9 mouse cellular contexts compared by ENCODE assay signal in the genomic region with DNA sequence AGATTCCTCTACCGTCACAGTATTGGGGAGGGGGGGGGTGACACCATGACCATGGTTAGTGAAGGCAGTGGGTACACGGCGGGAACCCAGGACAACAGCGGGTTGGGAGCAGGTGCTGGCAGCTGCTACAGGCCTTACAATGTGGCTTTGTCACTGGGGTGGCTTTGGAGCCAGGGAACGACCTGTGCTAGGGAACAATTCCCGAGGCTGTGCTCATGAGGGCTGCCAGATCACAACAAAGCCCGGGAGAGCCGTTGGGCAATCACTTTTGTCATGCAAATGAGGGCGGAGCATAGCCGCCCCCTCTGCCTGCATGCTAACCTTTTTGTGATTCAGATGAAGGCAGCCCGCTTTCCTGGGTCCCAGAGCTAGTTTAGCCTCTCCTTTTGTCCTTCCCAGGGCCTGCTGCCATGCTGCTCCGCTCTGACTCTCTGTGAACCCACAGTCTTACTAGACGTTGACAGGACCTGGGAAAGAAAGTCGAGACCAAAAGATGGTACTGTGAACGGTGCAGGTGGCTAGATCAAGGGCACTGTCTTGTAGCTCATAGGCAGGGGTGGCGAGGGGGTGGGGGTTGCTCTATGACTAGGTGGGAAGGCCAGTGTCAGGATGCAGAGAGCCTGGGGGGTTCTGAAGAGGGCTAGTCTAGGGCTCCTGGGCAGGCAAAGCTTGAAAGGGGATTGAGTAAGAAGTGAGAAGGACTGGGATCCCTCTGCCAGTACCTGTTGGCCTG. TPM values are rescaled to one million over a fixed set of nuclear protein-coding genes. Genes with fewer than 3 reads are reported as not detected.
DNase-seq lines count a peak whose midpoint lies in the region; ATAC-seq lines count a peak whose summit lies in the region.
"Had no signal": no experiment of that assay in that cellular context is flagged by ENCODE, and none has a peak within 500 bp of the region (broad histone marks: within the 10 kb centered on the region; RNA-seq: fewer than 3 reads in every experiment).

No protein-coding gene starts in this region.

- H3K9ac ChIP-seq in liver, embryonic 11.5 days (ENCODE audit: low read depth, low read length) = no peak overlapping the region
- H3K9ac ChIP-seq in embryonic facial prominence, embryonic 13.5 days = no peak overlapping the region

- H3K36me3 ChIP-seq in liver, embryonic 11.5 days (ENCODE audit: control insufficient read depth, insufficient read depth, low read length) = no peaks in the 10 kb centered on the region
- no peaks in the 10 kb centered on the region for H3K36me3 ChIP-seq in embryonic facial prominence, embryonic 13.5 days

- no peak overlapping the region for H3K4me3 ChIP-seq in liver, embryonic 11.5 days (ENCODE audit: low read depth, low read length)
- H3K4me3 ChIP-seq in embryonic facial prominence, embryonic 13.5 days = no peak overlapping the region

- H3K27me3 ChIP-seq in liver, embryonic 11.5 days (replicated peaks; ENCODE audit: control insufficient read depth, insufficient read depth, low read length) = no peaks in the 10 kb centered on the region; the same call in 1 of the 2 replicates
- no peaks in the 10 kb centered on the region for H3K27me3 ChIP-seq in embryonic facial prominence, embryonic 13.5 days

- peaks cover 23% of the 10 kb centered on the region for H3K4me1 ChIP-seq in liver, embryonic 11.5 days (replicated peaks; ENCODE audit: control insufficient read depth, insufficient read depth, low read length)
- H3K4me1 ChIP-seq in embryonic facial prominence, embryonic 13.5 days = 0 out of 2 replicates have a peak, but pooled peaks cover 5% of the 10 kb centered on the region

- no peak for ATAC-seq in liver, embryonic 11.5 days (replicated peaks; ENCODE audit: low FRiP score)
- ATAC-seq in embryonic facial prominence, embryonic 13.5 days (ENCODE audit: insufficient number of reproducible peaks, insufficient read depth, low FRiP score, low TSS enrichment, low read depth) = 0 out of 2 replicates have a peak, but pooled peaks have one; percentile 32
- ATAC-seq in megakaryocyte-erythroid progenitor cell, adult 5-6 weeks (replicated peaks; ENCODE audit: low FRiP score, low TSS enrichment, poor library complexity, severe bottlenecking) = no peak

- 41% methylated on average over 16 of the region's 16 CpGs for WGBS in liver, embryonic 11.5 days
- 18% methylated on average over 16 of the region's 16 CpGs for WGBS in embryonic facial prominence, embryonic 13.5 days

- no peaks in the 10 kb centered on the region for H3K9me3 ChIP-seq in liver, embryonic 11.5 days (ENCODE audit: control insufficient read depth, low read length)
- H3K9me3 ChIP-seq in embryonic facial prominence, embryonic 13.5 days = no peaks in the 10 kb centered on the region

- peak overlapping the region; percentile 46; the same call in 1 of the 2 replicates for H3K27ac ChIP-seq in liver, embryonic 11.5 days (ENCODE audit: low read depth, low read length)
- no peak overlapping the region for H3K27ac ChIP-seq in embryonic facial prominence, embryonic 13.5 days

- no peak overlapping the region for H3K4me2 ChIP-seq in liver, embryonic 11.5 days
- no peak overlapping the region for H3K4me2 ChIP-seq in embryonic facial prominence, embryonic 13.5 days

- no peak for DNase-seq in liver, embryonic 11.5 days (ENCODE audit: low spot score)
- no peak for DNase-seq in liver
- peak; percentile 94 for DNase-seq in layer of hippocampus, adult 9-11 months
- DNase-seq in mesoderm, embryonic 11.5 days (ENCODE audit: low read depth, low spot score) = peak; percentile 85
- peak; percentile 64 for DNase-seq in testis, postnatal 10 days (ENCODE audit: low spot score)
- no peak for DNase-seq in kidney, adult 8-10 months

RNA-seq across cellular contexts. Expression of gene Klf13, which starts 18.4 kb away (rescaled TPM):
- polyA plus RNA-seq in liver, embryonic 11.5 days (2014; fragmentation: Nextera tagmentation; extraction: Ambion mirVana) = 20.0 and 20.9 TPM in 2 replicates
- polyA plus RNA-seq in embryonic facial prominence, embryonic 13.5 days (2015; fragmentation: Nextera tagmentation; extraction: Ambion mirVana) = 22.7 and 23.0 TPM in 2 replicates
- total RNA-seq in megakaryocyte-erythroid progenitor cell, adult 5-6 weeks (2014; fragmentation: Nextera tagmentation) = 36.6 and 56.3 TPM in 2 replicates
- 14.7 and 17.3 TPM in 2 replicates for total RNA-seq in megakaryocyte-erythroid progenitor cell, adult 5-6 weeks (2017)

RNA-seq across cellular contexts. Expression of gene E030018B13Rik, which starts 40.5 kb away (rescaled TPM):
- polyA plus RNA-seq in liver, embryonic 11.5 days (2014; fragmentation: Nextera tagmentation; extraction: Ambion mirVana) = 0.25 TPM in 1 of 2 replicates, not detected in the other
- polyA plus RNA-seq in embryonic facial prominence, embryonic 13.5 days (2015; fragmentation: Nextera tagmentation; extraction: Ambion mirVana) = not detected in 2 replicates
- not detected in 2 replicates for total RNA-seq in megakaryocyte-erythroid progenitor cell, adult 5-6 weeks (2014; fragmentation: Nextera tagmentation)
- 0.15 TPM in 1 of 2 replicates, not detected in the other for total RNA-seq in megakaryocyte-erythroid progenitor cell, adult 5-6 weeks (2017)
- polyA plus RNA-seq: liver, adult 2 months had no signal

Comparison
In these comparisons a context has a peak if more than half of its experiments do, and no peak if none do; other contexts are left out.
1. DNase-seq: peak in layer of hippocampus, adult 9-11 months (single experiment), mesoderm, embryonic 11.5 days (single experiment) and testis, postnatal 10 days (single experiment); none in liver, embryonic 11.5 days (single experiment), liver (single experiment) and kidney, adult 8-10 months (0 of 2).